Mouse (Mus musculus) spleen, postnatal 14 days (tissue): ENCODE data around the gene Lrrc8e.

Experiments
- DNase-seq, 2 experiments: peaks; one replicate each; pipeline ENCODE4 v3.0.0; 2021 to 2022; ENCODE audit warnings: low spot score in 2 of 2

The Lrrc8e gene

DNA sequence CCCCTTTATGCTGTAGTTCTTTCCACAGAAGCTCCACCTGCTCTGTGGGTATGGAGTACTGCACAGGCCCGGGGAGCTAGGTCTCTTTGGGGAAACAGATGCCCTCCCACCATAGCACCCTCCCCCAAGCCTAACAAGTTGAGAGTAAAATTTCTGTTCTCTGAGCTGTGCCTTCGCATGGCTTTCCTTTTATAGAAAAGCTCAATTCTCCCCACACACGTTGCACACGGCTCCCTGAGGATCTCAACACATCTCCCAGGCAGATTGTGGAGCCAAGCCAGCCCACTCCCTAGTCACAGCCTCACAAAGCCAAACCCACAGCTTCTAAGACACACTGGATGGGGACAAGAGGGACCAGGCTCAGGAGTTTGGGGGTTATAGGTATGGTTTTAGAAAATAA lies 30.3 kb downstream of the Lrrc8e start:
- DNase-seq: no peak

DNA sequence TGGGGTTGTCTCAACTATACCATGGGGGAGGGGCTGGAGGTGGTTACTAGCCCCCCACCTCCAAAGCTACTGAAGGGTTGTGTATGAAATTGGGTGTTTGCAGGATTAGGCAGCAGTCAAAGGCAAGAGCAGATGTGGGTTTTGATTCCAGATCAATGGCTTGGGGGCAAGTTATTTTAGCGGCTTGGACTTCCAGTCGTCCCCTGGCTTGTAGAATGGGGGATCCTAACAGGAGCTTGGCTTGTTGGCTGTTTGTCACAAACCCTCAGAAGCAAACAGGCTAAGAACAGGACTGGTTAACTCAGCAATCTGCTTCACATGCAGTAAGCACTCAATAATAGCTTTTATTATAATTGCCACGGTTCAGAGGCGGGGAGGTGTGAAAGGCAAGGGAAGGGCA lies 30.7 kb downstream of the Lrrc8e start:
- DNase-seq: no peak

DNA sequence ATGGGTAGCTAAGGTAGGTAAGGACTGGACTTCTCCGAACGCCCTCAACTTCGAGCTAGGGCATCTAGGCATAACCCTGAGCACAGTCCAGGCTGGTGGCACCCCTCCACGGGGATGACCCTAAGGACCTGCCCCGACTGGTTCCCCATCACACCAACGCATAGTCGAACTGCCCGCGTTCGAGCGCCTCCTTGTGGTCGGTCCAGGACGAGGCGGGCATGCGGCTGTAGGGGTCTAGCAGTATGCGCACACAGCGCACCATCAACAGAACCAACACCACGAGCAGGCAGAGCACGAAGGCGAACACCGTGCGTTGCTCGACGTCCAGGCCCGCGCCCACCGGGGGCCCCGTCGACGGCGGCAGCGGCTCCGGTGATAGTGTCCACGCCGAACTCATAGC lies 31.6 kb downstream of the Lrrc8e start:
- DNase-seq: peak; percentile 65 to 81

DNA sequence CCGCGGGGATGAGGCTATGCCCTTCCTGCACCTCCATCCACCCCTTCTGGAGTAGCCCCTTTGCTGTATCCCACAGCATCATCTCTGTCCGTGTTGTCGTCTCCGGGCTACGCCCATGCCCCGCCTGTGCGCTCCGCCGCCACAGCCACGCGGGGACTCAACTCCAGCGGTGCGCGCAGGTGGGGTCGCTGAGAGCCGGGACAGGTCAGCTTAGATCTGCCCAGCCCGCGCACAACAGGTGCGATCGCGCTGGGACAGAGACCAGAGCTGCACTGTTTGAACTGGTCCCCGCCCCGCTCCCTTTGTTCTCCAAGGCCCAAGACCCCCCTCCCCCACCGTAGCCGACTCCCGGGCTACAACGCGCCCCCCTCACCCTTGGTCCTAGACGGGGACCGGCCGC lies 32.1 kb downstream of the Lrrc8e start:
- DNase-seq: peak in 1 of 2 experiments; percentile 28

DNA sequence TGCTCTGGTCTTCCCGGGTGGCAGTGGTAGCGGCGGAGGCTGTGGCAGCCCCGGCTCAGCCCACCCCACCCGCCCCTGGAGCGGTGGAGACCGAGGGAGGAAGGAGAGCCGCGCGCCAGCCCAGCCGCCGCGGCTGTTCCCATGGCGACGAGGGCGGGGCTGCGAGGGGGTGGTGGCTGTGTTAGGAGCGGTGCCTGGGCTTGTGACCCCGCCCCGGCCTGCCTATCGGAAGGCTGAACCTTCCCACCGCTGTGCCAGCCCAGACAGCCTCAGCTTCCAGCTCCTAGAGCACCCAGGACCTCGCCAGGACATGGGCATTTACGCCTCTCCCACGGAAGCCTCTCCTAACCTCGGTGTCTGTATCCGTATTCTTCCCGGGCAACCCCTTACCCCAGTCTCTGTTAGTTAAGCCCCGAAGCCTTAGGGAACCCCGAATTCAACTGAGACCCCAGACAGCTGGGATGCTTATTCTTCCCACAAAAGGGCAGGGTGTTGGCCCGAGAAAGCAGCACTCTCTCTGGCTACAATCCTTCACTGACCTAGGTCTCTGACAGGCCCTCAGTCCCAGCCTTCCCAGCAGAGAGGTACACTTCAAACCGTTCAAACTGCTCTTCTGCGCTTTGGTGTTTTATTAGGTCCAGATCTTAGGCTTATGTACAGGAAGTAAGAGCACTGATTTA lies 32.6 kb downstream of the Lrrc8e start, which contains the start of gene Ctxn1:
Gene Ctxn1 (minus strand): TSS at position 150 of the 680 bp plus-strand sequence.
- peak; percentile 93 to 96 for DNase-seq

DNA sequence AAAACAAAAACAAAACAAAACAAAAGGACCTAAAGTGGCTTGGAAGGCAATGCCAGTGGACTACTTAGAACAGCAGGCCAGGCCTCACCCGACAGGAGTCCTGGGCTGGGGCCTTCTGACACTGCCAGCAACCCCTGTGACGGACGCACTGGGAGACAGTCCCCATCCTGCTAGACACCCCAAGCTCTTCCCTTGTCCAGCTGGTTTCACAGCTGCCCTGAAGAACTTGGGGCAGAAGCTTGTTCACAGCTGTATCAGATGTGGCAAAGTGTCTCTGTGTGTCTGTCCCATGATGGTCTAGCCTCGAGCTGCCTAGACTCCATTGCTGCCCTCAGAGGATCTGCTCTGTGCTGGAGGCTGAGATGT lies 33.2 kb downstream of the Lrrc8e start:
- no peak for DNase-seq

DNA sequence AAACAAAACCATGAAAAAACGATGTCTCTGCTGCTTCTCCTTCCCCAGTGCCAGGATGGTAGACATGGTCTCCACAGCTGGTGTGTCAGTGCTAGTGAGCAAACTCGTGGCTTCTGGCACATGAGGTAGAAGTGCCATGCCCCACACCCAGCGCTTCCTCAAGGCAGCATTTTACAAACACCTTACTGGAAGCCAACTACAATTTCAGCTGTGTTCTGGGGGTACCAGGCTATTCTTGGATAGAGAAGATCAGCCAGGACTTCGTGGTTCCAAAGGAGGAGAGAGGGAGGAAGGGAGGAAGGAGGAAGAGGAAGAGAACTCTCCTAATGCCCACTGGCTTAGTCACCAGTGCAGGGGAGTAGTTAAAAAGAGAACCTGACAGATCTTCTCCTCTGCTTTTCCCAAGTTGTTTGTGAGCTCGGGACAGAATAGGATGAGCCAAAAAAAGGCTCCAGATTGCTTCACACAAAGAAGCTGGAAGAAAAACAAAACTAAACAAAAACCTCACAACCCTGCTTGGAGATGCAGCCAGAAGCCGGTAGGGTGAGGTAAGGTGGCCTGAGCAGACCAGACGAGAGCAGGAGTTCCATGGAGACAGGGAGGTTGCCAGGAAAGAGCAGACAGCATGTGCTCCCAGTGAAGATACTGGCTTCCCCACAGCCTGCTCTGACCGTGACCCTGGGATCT lies 36.6 kb downstream of the Lrrc8e start:
- no peak for DNase-seq

DNA sequence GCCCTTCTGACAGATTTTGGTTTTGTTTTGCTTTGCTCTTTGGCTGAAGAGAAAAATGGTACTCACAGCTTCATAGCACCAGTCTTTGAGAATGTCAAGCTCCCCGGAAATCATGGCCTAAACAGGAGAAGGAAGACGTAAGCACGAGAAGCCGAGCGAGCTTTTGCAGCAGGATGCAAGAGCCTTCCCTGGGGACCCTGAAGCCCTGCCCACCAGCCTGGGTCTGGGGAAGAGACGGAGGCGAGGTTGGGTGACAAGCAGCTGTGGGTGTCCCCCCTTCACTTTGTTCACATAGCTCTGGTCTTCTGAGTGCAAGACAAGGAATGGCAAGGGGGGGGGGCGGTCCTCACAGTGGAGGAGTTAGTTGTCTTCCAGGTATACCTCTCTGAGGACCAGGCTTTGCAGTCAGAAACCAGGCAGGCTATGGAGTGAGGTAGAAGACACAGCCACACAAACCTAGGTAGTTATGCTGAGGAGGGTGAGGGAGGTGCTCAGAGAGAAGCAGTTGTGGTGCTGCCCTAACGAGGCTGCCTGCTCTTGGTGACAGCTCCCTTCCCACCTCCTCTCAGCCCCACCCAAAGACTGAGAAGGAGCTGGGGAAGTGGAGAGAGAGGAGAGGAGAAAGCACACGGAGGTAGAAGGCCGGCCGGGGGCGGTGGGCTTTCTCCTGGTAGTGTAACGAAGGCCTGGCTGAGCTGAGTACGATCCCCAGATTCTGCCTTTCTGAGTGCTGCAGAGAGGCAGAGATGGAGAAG lies 38.7 kb downstream of the Lrrc8e start:
- no peak for DNase-seq

DNA sequence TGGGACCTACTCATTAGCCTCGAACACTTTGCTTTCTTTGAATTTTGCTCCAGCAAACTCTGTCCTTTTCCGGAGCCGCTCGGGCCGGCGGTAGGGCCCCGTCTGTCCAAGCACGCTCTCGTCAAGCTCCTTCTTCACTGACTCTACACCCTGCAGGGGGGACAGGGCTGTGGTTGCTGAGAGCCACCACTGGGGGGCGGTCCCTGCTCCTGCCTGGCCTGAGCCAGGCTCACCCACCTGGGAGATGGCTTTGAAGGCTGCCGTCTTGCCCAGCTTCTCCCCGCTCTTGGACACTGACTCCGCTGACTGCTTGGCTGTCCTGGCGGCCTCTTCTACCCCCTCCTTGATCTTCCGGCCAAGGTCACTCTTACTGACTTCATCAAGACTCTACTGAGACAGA lies 41.0 kb downstream of the Lrrc8e start:
- DNase-seq: no peak

DNA sequence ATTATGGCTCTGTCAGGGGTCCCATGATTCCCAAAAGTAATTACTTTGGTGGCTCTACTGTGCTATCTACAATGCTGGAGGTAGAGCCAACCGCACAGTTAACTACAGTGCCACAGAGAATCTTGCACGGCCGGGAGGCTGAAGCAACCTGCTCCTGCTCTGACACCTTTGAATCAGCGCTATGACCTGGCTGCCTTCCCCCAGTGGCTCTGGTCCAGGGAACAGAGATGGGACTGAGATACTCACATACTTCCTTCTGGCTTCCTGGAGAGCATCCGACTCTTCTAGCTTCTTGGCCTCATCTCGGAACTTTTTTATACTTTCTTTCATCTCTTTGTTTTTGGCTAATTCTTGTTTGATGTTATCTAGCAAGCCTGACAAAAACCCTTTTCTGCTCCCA lies 43.0 kb downstream of the Lrrc8e start:
- DNase-seq: no peak

DNA sequence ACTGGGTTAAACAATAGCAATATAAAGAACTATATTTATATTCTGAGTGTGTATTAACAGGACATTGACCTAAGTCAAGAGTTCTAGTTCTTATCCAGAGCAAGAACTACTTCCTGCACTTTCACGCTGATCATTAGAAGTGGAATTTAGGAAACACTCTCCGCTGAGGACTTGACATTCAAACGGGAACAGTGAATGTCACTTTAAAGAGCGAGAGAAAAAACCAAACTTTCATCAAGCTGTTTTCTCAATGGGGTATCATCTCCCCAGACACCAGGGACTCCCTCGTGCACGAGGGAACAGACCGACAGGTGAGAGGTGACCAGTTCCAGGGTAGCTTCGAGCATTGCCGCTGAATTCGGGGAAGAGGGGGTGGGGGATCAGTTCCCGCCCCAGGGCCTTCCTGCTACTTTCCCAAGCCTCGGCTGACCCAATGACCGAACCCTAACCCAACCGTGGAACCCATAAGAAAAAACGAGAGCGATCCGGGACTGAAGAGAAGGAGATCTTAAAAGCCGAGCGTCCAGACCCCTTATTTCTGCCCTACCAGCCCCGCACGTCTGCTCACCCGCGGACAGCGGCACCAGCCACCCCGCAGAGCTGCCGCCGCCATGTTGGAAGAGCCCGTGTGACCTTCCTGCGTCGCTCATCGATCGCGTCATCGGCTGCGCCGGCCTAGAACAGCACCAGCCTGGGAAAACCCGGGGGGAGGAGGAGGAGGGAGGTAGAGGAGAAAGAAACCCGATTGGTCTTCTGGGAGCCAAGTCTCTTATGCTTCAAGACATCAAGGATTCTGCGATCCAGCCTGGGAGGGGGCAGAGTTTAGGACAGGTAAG lies 48.9 kb downstream of the Lrrc8e start, which contains the start of gene Timm44:
Gene Timm44 (minus strand): TSS at position 639 of the 836 bp plus-strand sequence.
- DNase-seq: peak; percentile 78 to 92

DNA sequence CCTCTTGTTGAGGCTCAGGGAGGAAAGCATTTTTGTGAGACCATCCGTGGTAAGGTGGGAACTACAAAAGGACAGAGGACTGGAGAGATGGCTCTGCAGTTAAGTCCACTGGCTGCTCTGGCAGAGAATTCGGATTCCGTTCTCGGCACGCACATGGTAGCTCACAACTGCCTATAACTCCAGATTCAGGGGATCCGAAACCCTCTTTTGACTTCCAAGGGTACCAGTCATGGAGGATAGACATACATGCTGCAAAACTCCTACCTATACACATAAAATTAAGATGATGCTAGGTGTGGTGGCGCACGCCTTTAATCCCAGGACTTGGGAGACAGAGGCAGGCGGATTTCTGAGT lies 49.5 kb downstream of the Lrrc8e start:
- no peak for DNase-seq
